ENCODE assay signal across 8 mouse cellular contexts in genomic region chr16:19760074-19760473, GRCm38 (mm10). TPM values are rescaled to one million over a fixed set of nuclear protein-coding genes. Genes with fewer than 3 reads are reported as not detected.
A peak's percentile ranks its signal among the peaks of the same experiment; 100 is the strongest.
DNase-seq lines count a peak whose midpoint lies in the region; ATAC-seq and TF ChIP-seq lines count a peak whose summit lies in the region.

Gene B3gnt5 (plus strand): TSS chr16:19760208.

- H3K9me3 ChIP-seq in heart, embryonic 11.5 days (replicated peaks; ENCODE audit: control insufficient read depth, low read length) = no peaks in the 10 kb centered on the region
- H3K9me3 ChIP-seq in lung, postnatal 0 days (ENCODE audit: low read length) = no peaks in the 10 kb centered on the region

- no peak for TF ChIP-seq CTCF in lung, postnatal 0 days (IDR thresholded peaks at IDR 0.05)
- no peak for TF ChIP-seq CTCF in olfactory bulb, adult 2 months (IDR thresholded peaks at IDR 0.05; ENCODE audit: insufficient read depth, low read depth, low read length)

- no peak for TF ChIP-seq EP300 in lung, postnatal 0 days (IDR thresholded peaks at IDR 0.05)

- H3K36me3 ChIP-seq in heart, embryonic 11.5 days (ENCODE audit: control insufficient read depth, insufficient read depth, low read length) = peaks cover 3% of the 10 kb centered on the region; the same call in 1 of the 2 replicates
- H3K36me3 ChIP-seq in lung, postnatal 0 days (ENCODE audit: insufficient read depth, low read length) = no peaks in the 10 kb centered on the region

- H3K27ac ChIP-seq in heart, embryonic 11.5 days (ENCODE audit: low read depth, low read length) = peak within 1 kb of the TSS; percentile 91
- 0 out of 2 replicates have a peak within 1 kb of the TSS, but pooled peaks have one; percentile 35 for H3K27ac ChIP-seq in lung, postnatal 0 days (ENCODE audit: low read length)
- no peak within 1 kb of the TSS for H3K27ac ChIP-seq in olfactory bulb, adult 2 months (ENCODE audit: insufficient read depth, low read depth, low read length)

- ATAC-seq in heart, embryonic 11.5 days (replicated peaks; ENCODE audit: insufficient number of reproducible peaks, low FRiP score, low TSS enrichment) = peak; percentile 91
- ATAC-seq in lung, postnatal 0 days = peak; percentile 96

- no peaks in the 10 kb centered on the region for H3K27me3 ChIP-seq in heart, embryonic 11.5 days (ENCODE audit: control insufficient read depth, insufficient read depth, low read length)
- no peaks in the 10 kb centered on the region for H3K27me3 ChIP-seq in lung, postnatal 0 days (replicated peaks; ENCODE audit: insufficient read depth, low read length)

- DNase-seq in layer of hippocampus, postnatal 10 days (ENCODE audit: low spot score in 2 of 2) = peak; percentile 13 to 20
- no peak for DNase-seq in layer of hippocampus, adult 9-10 months (ENCODE audit: low spot score)
- peak; percentile 74 for DNase-seq in embryo, embryonic 11.5 days (ENCODE audit: low read depth, low spot score)
- peak; percentile 9 for DNase-seq in kidney, adult 9 months
- DNase-seq in lung, postnatal 0 days (ENCODE audit: low spot score) = peak; percentile 92
- DNase-seq in frontal cortex, postnatal 36 days (ENCODE audit: low spot score in 2 of 2) = no peak

- H3K4me1 ChIP-seq in heart, embryonic 11.5 days (ENCODE audit: control insufficient read depth, insufficient read depth, low read length) = peaks cover 10% of the 10 kb centered on the region
- H3K4me1 ChIP-seq in lung, postnatal 0 days (ENCODE audit: insufficient read depth, low read depth, low read length) = no peaks in the 10 kb centered on the region
- peaks cover 13% of the 10 kb centered on the region for H3K4me1 ChIP-seq in olfactory bulb, adult 2 months (ENCODE audit: control insufficient read depth, insufficient read depth, low read length)

- no peak for TF ChIP-seq POLR2A in olfactory bulb, adult 2 months (IDR thresholded peaks at IDR 0.05; ENCODE audit: insufficient read depth, low read depth, low read length)

- peak within 1 kb of the TSS; percentile 82 for H3K9ac ChIP-seq in heart, embryonic 11.5 days (ENCODE audit: low read depth, low read length)
- peak within 1 kb of the TSS; percentile 42 for H3K9ac ChIP-seq in lung, postnatal 0 days (replicated peaks; ENCODE audit: low read depth)

- peak within 1 kb of the TSS; percentile 71 for H3K4me3 ChIP-seq in heart, embryonic 11.5 days (ENCODE audit: low read depth, low read length)
- peak within 1 kb of the TSS; percentile 58 for H3K4me3 ChIP-seq in lung, postnatal 0 days (ENCODE audit: low read depth, low read length)
- H3K4me3 ChIP-seq in olfactory bulb, adult 2 months (ENCODE audit: insufficient read depth, low read depth, low read length) = peak within 1 kb of the TSS; percentile 64

- peak within 1 kb of the TSS; percentile 78 for H3K4me2 ChIP-seq in heart, embryonic 11.5 days
- H3K4me2 ChIP-seq in lung, postnatal 0 days (replicated peaks; ENCODE audit: low read depth, low read length) = peak within 1 kb of the TSS; percentile 98

- WGBS in heart, embryonic 11.5 days (ENCODE audit: insufficient replicate concordance) = under 1% methylated on average over 15 of the region's 15 CpGs
- WGBS in lung, postnatal 0 days = under 1% methylated on average over 15 of the region's 15 CpGs
- WGBS in olfactory bulb, adult 2 months = 2% methylated on average over 15 of the region's 15 CpGs

RNA-seq across cellular contexts. Expression of gene B3gnt5, which starts in this region (rescaled TPM):
- total RNA-seq in layer of hippocampus, postnatal 10 days (2021) = 1 to 10 TPM; 4.7 to 5.3 TPM
- polyA plus RNA-seq in heart, embryonic 11.5 days (2014; fragmentation: Nextera tagmentation; extraction: Ambion mirVana) = 22.4 and 28.7 TPM in 2 replicates
- 3.4 and 4.7 TPM in 2 replicates for polyA plus RNA-seq in lung, postnatal 0 days (2015; fragmentation: Nextera tagmentation; extraction: Ambion mirVana)
- not detected in 2 replicates for polyA plus RNA-seq in olfactory bulb, adult 2 months (2012; ENCODE audit: insufficient read depth, insufficient read length, low replicate concordance, missing spikeins)

Comparison
In these comparisons a context has a peak if more than half of its experiments do, and no peak if none do; other contexts are left out.
1. DNase-seq: peak in layer of hippocampus, postnatal 10 days (2 of 2), embryo, embryonic 11.5 days (single experiment), kidney, adult 9 months (single experiment) and lung, postnatal 0 days (single experiment); none in layer of hippocampus, adult 9-10 months (single experiment) and frontal cortex, postnatal 36 days (0 of 2).
2. Peak in every context shown above with its lines, with median percentiles within 50 percentile points of each other: H3K4me3 ChIP-seq.